Mouse (Mus musculus) thymus, adult 2 months (tissue): ENCODE data around the gene Gpc6. TPM values are rescaled to one million over a fixed set of nuclear protein-coding genes. Genes with fewer than 3 reads are reported as not detected.

ENCODE experiments used
- DNase-seq: peaks from one replicate; pipeline ENCODE4 v3.0.0; 2021
- H3K27ac ChIP-seq: fragments of 200-500 bp; 2 replicates; pipeline ENCODE4 v1.5.1; 2012; ENCODE audit warnings: low read length, control low read depth; ENCODE audit not compliant: control insufficient read depth, insufficient read depth
- H3K27me3 ChIP-seq: fragments of 200-500 bp; 2 replicates; pipeline ENCODE4 v1.6.1; 2012; ENCODE audit warnings: mild to moderate bottlenecking, low read length, moderate library complexity, mixed read lengths; ENCODE audit not compliant: control insufficient read depth, insufficient read depth
- H3K36me3 ChIP-seq: fragments of 200-500 bp; 2 replicates; pipeline ENCODE4 v1.6.1; 2012; ENCODE audit warnings: mild to moderate bottlenecking, low read length, moderate library complexity; ENCODE audit not compliant: control insufficient read depth, insufficient read depth
- H3K4me1 ChIP-seq: fragments of 200-500 bp; replicated peaks from 2 replicates; pipeline ENCODE4 v1.6.1; 2012; ENCODE audit warnings: low read length; ENCODE audit not compliant: control insufficient read depth, insufficient read depth
- H3K4me3 ChIP-seq: fragments of 200-500 bp; 2 replicates; pipeline ENCODE4 v1.5.1; 2012; ENCODE audit warnings: mild to moderate bottlenecking, low read length, control low read depth, moderate library complexity; ENCODE audit not compliant: control insufficient read depth, insufficient read depth
- CTCF ChIP-seq: fragments of 200-500 bp; IDR thresholded peaks from 2 replicates; pipeline ENCODE4 v1.5.1; 2012; ENCODE audit warnings: mild to moderate bottlenecking, control low read depth, low read length, moderate library complexity, borderline replicate concordance; ENCODE audit not compliant: control insufficient read depth, poor library complexity, insufficient read depth; ENCODE audit errors: extremely low read depth
- POLR2A ChIP-seq: fragments of 200-500 bp; IDR thresholded peaks from 2 replicates; pipeline ENCODE4 v1.6.1; 2012; ENCODE audit warnings: mild to moderate bottlenecking, low read length, control low read depth, moderate library complexity; ENCODE audit not compliant: control insufficient read depth, poor library complexity, insufficient read depth; ENCODE audit errors: extremely low read depth
- WGBS: fragments of 180-500 bp; shearing (Covaris S2); methylation state at CpG from one replicate; pipeline ENCODE4 v1.1.7; 2018; 5-methylcytosine and 5-hydroxymethylcytosine counted together
- polyA plus RNA-seq: library from polyadenylated mRNA; depleted of rRNA; stranded (reverse); fragments of >200 nt; gene quantifications from 2 replicates; pipeline ENCODE4 v1.2.3, GENCODE M21; 2012

Gene Gpc6
- polyA plus RNA-seq, 1 experiment, result 1.5 TPM

DNA sequence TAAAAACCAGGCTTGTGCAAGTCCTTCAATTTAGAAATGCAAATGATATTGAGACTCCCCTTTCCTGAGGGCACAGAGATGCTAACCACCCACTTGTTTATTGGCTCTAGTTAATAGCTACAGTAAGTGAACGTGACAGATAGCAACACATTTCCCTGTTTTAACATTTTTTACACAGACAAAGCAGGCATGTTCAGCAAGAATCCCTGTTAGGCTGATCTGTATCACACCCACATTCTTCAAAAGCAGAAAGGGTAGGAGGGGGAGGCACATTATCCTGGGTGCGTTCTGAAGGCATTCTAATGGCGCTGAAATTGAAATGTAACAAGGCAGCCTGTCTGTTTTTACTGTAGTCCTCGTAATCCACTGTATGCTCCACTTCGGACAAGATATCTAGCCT lies 674.6 kb downstream of the Gpc6 start:
- DNase-seq, result no peak
- H3K27me3 ChIP-seq, result no peaks in the 10 kb centered on the region
- WGBS, result 91% methylated on average over 5 of the region's 5 CpGs
- TF ChIP-seq CTCF, result no peak
- TF ChIP-seq POLR2A, result no peak
- no peak overlapping the region for H3K4me3 ChIP-seq
- no peak overlapping the region for H3K27ac ChIP-seq
- H3K36me3 ChIP-seq, result no peaks in the 10 kb centered on the region
- H3K4me1 ChIP-seq, result no peaks in the 10 kb centered on the region

DNA sequence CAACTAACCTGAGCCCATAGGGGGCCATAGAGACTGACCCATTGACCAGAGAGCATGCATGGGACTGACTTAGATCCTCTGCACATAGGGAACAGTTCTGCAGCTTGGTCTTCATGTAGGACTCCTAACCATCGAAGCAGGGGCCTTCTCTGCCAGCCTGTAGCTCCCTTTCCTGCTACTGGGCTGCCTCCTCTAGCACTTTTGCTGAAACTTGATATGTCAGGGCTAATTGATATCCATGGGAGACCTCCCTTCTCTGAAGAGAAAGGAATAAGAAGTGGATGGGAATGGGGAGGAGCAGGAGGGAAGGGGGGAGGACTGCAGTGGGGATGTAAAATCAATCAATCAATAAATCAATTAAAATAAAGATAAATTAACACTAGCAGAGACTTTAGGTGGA lies 678.7 kb downstream of the Gpc6 start:
- 73% methylated on average over 1 of the region's 1 CpGs for WGBS
- no peak overlapping the region for H3K27ac ChIP-seq

DNA sequence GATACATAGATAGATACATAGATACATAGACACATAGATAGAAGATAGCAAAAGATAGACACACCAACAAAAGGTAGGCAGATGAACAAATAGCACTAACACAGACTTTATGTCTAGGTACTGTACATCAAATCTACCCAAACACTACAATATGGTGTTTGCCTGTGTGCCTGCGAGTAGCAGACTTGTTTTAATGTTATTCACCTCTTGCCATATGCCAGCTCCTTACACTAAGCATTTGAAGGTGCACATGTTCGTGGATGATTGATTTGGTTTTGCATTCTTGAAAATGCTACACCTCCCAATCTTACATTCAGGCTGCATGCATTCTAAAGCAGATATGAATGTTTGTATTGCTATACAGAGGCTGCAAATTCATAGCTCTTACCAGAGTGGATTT lies 680.6 kb downstream of the Gpc6 start:
- Histone ChIP-seq H3K4me3 (no peak overlapping the region), H3K36me3 (no peaks in the 10 kb centered on the region), H3K27me3 (no peaks in the 10 kb centered on the region), H3K27ac (no peak overlapping the region), H3K4me1 (no peaks in the 10 kb centered on the region)
- DNase-seq, result no peak
- WGBS, result 91% methylated on average over 2 of the region's 2 CpGs
- TF ChIP-seq POLR2A (no peak), CTCF (no peak)

More for the DNA sequence above, 678.7 kb downstream of the Gpc6 start:
- no peaks in the 10 kb centered on the region for H3K4me1 ChIP-seq
- no peaks in the 10 kb centered on the region for H3K36me3 ChIP-seq
- no peak for DNase-seq
- no peak for TF ChIP-seq CTCF
- TF ChIP-seq POLR2A, result no peak
- H3K4me3 ChIP-seq, result no peak overlapping the region
- H3K27me3 ChIP-seq, result no peaks in the 10 kb centered on the region

DNA sequence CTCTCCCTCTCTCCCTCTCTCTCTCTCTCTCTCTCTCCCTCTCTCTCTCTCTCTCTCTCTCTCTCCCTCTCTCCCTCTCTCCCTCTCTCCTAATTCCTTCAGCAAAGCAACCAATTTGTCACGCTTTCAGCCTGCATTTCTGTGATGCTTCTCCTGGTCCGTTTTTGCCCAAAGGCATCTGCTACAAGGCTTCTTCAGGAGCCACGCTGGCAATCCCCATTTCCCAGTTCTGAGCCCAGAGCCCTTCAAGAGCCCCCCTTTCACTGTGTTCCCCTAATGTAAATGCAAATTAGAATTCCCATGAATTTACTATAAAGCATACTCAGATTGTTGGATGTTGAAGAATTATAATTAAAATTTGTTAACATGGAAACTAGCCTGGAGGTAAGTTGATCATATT lies 686.0 kb downstream of the Gpc6 start:
- no peaks in the 10 kb centered on the region for H3K36me3 ChIP-seq
- no peak overlapping the region for H3K27ac ChIP-seq
- 96% methylated on average over 3 of the region's 3 CpGs for WGBS
- no peaks in the 10 kb centered on the region for H3K27me3 ChIP-seq
- DNase-seq, result no peak
- H3K4me3 ChIP-seq, result no peak overlapping the region
- TF ChIP-seq POLR2A (no peak), CTCF (no peak)
- no peaks in the 10 kb centered on the region for H3K4me1 ChIP-seq

DNA sequence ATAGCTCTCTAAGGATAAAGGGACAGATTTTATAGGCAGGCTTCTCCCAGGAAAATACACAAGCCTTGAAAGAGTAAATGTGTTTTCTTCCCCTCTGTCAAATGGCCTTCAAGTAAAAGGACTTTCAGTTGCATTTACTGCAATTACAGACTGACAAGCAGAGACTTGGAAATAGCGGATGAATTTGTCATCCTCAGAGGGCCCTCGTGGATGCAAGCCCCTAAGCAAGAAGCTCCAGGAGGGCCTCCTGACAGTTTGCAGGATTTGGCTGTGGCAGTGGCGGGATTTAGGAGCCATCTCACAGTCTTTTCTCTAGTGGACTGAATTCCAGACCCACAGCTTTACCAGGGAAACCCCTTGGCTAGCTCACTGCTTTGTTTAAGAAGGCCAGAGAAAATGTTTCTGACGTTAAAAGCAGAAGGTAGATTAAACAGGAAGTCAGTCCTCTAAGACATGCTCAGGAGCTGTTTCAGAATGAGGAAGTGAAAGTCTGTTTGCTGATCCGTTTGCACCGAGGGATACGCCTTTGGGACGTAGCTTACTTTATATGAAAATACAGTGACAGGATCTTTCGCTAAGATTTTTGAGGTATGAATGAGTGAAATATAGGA lies 700.1 kb downstream of the Gpc6 start:
- H3K27ac ChIP-seq, result no peak overlapping the region
- H3K27me3 ChIP-seq, result no peaks in the 10 kb centered on the region
- H3K4me1 ChIP-seq, result no peaks in the 10 kb centered on the region
- 31% methylated on average over 9 of the region's 9 CpGs for WGBS
- no peak for DNase-seq
- TF ChIP-seq CTCF, result no peak
- TF ChIP-seq POLR2A, result no peak
- no peak overlapping the region for H3K4me3 ChIP-seq
- no peaks in the 10 kb centered on the region for H3K36me3 ChIP-seq

DNA sequence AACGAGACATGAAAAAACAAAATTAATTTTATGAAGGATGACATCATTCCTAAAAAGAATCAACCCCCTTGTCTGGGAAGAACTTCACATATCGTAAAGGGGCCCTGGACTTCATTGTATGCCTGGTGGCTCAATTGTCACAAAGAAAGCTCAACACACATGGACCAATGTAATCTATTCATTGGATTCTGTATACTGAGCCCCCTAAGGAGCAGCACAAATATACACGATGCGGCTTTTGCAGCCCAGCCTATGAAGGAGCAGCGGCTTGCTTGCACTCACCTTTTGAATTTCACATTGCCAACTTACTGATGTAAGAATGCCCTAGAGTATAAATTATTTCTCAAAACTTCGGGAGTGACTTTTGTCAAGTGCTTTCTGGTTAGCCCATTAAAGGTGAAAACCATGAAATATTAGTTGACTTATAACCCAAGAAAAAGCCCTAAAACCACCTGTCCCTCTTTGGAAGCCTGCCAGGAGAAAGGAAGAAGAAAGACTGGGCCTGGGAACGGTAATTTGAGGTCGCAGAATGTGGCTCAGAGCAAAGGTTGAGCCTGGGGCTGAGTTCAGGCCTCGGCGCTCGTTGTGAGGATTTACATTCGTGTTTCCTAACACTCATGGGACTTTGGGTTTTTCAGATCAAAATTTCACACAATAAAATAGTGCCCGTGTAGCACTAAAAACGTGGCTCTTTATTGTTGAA lies 709.3 kb downstream of the Gpc6 start:
- H3K36me3 ChIP-seq, result no peaks in the 10 kb centered on the region
- no peaks in the 10 kb centered on the region for H3K4me1 ChIP-seq
- 88% methylated on average over 14 of the region's 14 CpGs for WGBS
- TF ChIP-seq CTCF, result no peak
- no peak for TF ChIP-seq POLR2A
- H3K4me3 ChIP-seq, result no peak overlapping the region
- no peaks in the 10 kb centered on the region for H3K27me3 ChIP-seq
- H3K27ac ChIP-seq, result no peak overlapping the region
- no peak for DNase-seq
